Mouse (Mus musculus) erythroid progenitor cell, adult 5-6 weeks (primary cell): Measurements from ENCODE around the gene Arfgef3. TPM values are rescaled to one million over a fixed set of nuclear protein-coding genes. Genes with fewer than 3 reads are reported as not detected.

ENCODE experiments used
- ATAC-seq: replicated peaks from 2 replicates; pipeline ENCODE4 v1.8.0; 2016; ENCODE audit warnings: moderate number of reproducible peaks, mild to moderate bottlenecking, moderate TSS enrichment, inconsistent platforms; ENCODE audit not compliant: poor library complexity, low FRiP score, severe bottlenecking
- total RNA-seq, 2 experiments: library from RNA; stranded (forward) in 1 of 2; stranded (reverse) in 1 of 2; fragments of 150-400 nt in 1 of 2; fragments of 186-747, 209-891 nt in 1 of 2; gene quantifications; 2 replicates each; pipeline versions ENCODE4 v1.2.3 to v1.2.4; 2015 to 2017; ENCODE audit warnings: low replicate concordance in 2 of 2

Arfgef3 gene
- total RNA-seq, 2 experiments from 2014 or later = under 0.01 TPM; not detected in 1

GRCm38 (mm10) chr10:18696461-18696860 is 47.3 kb downstream of the Arfgef3 start:
- no peak for ATAC-seq

- no peak for ATAC-seq
Measured at GRCm38 (mm10) chr10:18688234-18688633, 55.5 kb downstream of the Arfgef3 start.

- no peak for ATAC-seq
Measured at GRCm38 (mm10) chr10:18681385-18681954, 62.3 kb downstream of the Arfgef3 start.

- ATAC-seq = no peak
Measured at GRCm38 (mm10) chr10:18680661-18681384, 62.9 kb downstream of the Arfgef3 start.

- no peak for ATAC-seq
Measured at GRCm38 (mm10) chr10:18678836-18679235, 64.9 kb downstream of the Arfgef3 start.

GRCm38 (mm10) chr10:18664794-18665193 is 79.0 kb downstream of the Arfgef3 start:
- no peak for ATAC-seq

- ATAC-seq = no peak
Measured at GRCm38 (mm10) chr10:18664016-18664415, 79.7 kb downstream of the Arfgef3 start.

- no peak for ATAC-seq
Measured at GRCm38 (mm10) chr10:18661606-18662220, 82.0 kb downstream of the Arfgef3 start.

- ATAC-seq = no peak
Measured at GRCm38 (mm10) chr10:18660998-18661397, 82.8 kb downstream of the Arfgef3 start.

- no peak for ATAC-seq
Measured at GRCm38 (mm10) chr10:18657588-18657987, 86.2 kb downstream of the Arfgef3 start.

GRCm38 (mm10) chr10:18647069-18647468 is 96.7 kb downstream of the Arfgef3 start:
- ATAC-seq = no peak

GRCm38 (mm10) chr10:18646035-18646434 is 97.7 kb downstream of the Arfgef3 start:
- ATAC-seq = no peak

GRCm38 (mm10) chr10:18644346-18644745 is 99.4 kb downstream of the Arfgef3 start:
- ATAC-seq = no peak

GRCm38 (mm10) chr10:18643506-18643905 is 100.2 kb downstream of the Arfgef3 start:
- ATAC-seq = no peak

GRCm38 (mm10) chr10:18642854-18643253 is 100.9 kb downstream of the Arfgef3 start:
- no peak for ATAC-seq

- no peak for ATAC-seq
Measured at GRCm38 (mm10) chr10:18640596-18640995, 103.2 kb downstream of the Arfgef3 start.

GRCm38 (mm10) chr10:18635450-18635849 is 108.3 kb downstream of the Arfgef3 start:
- no peak for ATAC-seq

GRCm38 (mm10) chr10:18634405-18634985 is 109.3 kb downstream of the Arfgef3 start:
- no peak for ATAC-seq

- ATAC-seq = no peak
Measured at GRCm38 (mm10) chr10:18630498-18630897, 113.3 kb downstream of the Arfgef3 start.

- ATAC-seq = no peak
Measured at GRCm38 (mm10) chr10:18627530-18627929, 116.2 kb downstream of the Arfgef3 start.

GRCm38 (mm10) chr10:18612796-18613195 is 131.0 kb downstream of the Arfgef3 start:
- ATAC-seq = no peak
